Mouse (Mus musculus) macrophage (primary cell): ENCODE results near the gene Srsf2. TPM values are rescaled to one million over a fixed set of nuclear protein-coding genes. Genes with fewer than 3 reads are reported as not detected.
A peak's percentile ranks its signal among the peaks of the same experiment; 100 is the strongest.
"Not testable (repeated sequence)": the region's sequence is repeated elsewhere in the genome, so short reads cannot be mapped to it uniquely, and the experiment has no call there.

Experiments used
- H3K27ac ChIP-seq: fragments of 350-480 bp; formaldehyde crosslinking; 2 replicates; pipeline ENCODE4 v1.9.0; 2021
- H3K36me3 ChIP-seq: fragments of 350-480 bp; formaldehyde crosslinking; 2 replicates; pipeline ENCODE4 v1.9.0; 2021; ENCODE audit errors: inconsistent target
- H3K4me3 ChIP-seq: fragments of 350-480 bp; formaldehyde crosslinking; 2 replicates; pipeline ENCODE4 v1.9.0; 2021; ENCODE audit errors: inconsistent target
- H3K79me2 ChIP-seq: fragments of 350-480 bp; formaldehyde crosslinking; 2 replicates; pipeline ENCODE4 v1.9.0; 2021; ENCODE audit errors: inconsistent target
- WGBS: methylation state at CpG from one replicate; pipeline ENCODE4 v1.1.7; 2026; ENCODE audit warnings: inconsistent platforms; ENCODE audit not compliant: missing documents; 5-methylcytosine and 5-hydroxymethylcytosine counted together
- polyA plus RNA-seq: library from polyadenylated mRNA; stranded (reverse); fragments of 250-400 nt; gene quantifications from 3 replicates; pipeline ENCODE4 v1.2.4, GENCODE M21; 2018; ENCODE audit warnings: inconsistent platforms
- total RNA-seq, 78 experiments: library from RNA; depleted of rRNA; stranded (reverse); fragments of 250-400 nt; gene quantifications; 1 replicate in 9 of 78; 2 replicates in 24 of 78; 3 replicates in 43 of 78; 4 replicates in 2 of 78; pipeline ENCODE4 v1.2.4; 2018; ENCODE audit warnings: inconsistent platforms in 56 of 78

Srsf2 gene
- total RNA-seq (2018; cell fraction: chromatin; rRNA removed), result 1,000 to 10,000 TPM in 1 of 26 experiments, 100 to 1,000 TPM in 25; 145 to 1,072 (median 478) TPM
- total RNA-seq (2018; cell fraction: cytosol; rRNA removed), result 100 to 1,000 TPM; 106 to 202 (median 158) TPM
- 100 to 1,000 TPM; 151 to 994 (median 359) TPM for total RNA-seq (2018; cell fraction: nucleus; rRNA removed)
- 176 to 306 TPM (median 187 TPM) in 3 replicates for polyA plus RNA-seq

DNA sequence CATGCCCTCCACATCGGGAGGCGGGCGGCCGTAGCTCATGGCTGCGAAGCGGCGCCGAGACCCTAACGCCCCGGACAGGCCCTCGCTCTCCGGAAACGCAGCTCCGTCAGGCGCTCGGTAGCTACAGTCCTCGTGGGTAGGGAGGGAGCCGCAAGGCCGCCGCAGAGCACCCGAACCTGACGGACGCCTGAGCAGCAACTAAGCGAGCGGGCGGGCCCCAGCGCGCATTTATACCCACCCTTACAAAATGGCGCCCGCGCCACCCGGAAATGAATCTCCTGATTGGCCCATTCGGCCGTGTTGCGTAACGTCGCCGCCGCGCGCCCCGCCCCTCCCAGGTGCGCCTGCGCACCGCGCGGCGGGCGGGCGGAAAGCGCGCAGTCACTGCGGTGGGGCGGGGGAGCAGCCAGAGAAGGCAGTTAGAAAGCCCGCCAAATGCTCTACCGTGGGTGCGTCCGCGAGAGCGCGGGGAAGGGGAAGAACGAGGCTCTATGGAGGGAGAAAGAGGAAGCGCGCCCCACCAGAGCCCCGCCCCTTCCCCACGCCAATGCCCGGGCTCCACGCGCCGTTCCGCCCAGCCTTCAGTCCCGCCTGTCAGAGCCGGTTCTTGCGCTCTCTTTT is at the start of gene Srsf2:
Gene Srsf2 (minus strand): TSS at position 204 of the 621 bp plus-strand sequence.
- Histone ChIP-seq H3K4me3 (peak within 1 kb of the TSS; percentile 92), H3K36me3 (0 out of 2 replicates have a peak, but pooled peaks cover 20% of the 10 kb centered on the region), H3K79me2 (peaks cover 84% of the 10 kb centered on the region), H3K27ac (peak within 1 kb of the TSS; percentile 95)
- under 1% methylated on average over 64 of the region's 74 CpGs for WGBS

- not testable (repeated sequence) for H3K79me2 ChIP-seq, H3K27ac ChIP-seq, H3K36me3 ChIP-seq, H3K4me3 ChIP-seq
- WGBS, result 83% methylated on average over 9 of the region's 10 CpGs
Observed at GRCm38 (mm10) chr11:116902588-116902987, 49.7 kb upstream of the Srsf2 start.

DNA sequence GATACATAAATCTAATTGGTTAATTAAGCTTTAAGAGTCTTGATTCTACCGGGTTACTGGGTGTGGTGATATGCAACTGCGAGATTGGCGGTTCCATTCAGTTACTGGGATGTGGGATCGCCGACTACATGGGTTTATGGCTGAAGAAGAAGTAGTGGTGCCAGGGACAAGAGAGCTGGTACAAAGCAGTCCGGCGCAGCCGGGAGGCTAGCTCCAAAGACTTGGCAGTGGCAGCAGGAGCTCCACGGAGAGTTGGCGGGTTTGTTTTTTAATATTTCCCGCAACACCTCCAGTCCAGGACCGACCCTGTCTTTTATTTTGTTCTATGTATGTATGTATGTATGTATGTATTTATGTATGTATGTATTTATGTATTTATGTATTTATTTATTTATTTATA is 46.4 kb upstream of the Srsf2 start:
- Histone ChIP-seq H3K36me3 (no peaks in the 10 kb centered on the region), H3K4me3 (no peak overlapping the region), H3K27ac (no peak overlapping the region), H3K79me2 (no peaks in the 10 kb centered on the region)
- WGBS, result 94% methylated on average over 12 of the region's 12 CpGs

DNA sequence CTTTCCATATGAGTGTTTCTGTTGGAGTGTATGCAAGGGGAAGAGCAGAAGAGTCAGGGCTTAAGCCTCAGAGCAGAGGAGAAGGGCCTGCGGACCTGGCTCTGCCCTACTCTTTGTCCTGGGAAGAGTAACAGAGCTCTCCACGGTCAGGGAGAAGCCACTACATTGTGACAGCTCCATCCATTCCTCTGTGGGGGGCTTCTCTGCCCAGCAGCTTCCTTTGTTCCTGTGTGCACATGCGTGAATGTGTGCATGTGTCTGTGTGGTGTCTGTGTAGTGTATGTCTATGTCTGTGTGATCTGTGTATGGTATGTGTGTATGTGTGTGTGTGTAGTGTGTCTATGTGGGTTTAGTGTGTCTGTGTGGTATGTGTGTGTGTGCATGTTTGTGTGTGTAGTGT is 42.5 kb upstream of the Srsf2 start:
- H3K36me3 ChIP-seq, result no peaks in the 10 kb centered on the region
- no peak overlapping the region for H3K27ac ChIP-seq
- H3K79me2 ChIP-seq, result no peaks in the 10 kb centered on the region
- H3K4me3 ChIP-seq, result no peak overlapping the region
- 91% methylated on average over 3 of the region's 3 CpGs for WGBS

- H3K27ac ChIP-seq, result no peak overlapping the region
- WGBS, result 50% methylated on average over 15 of the region's 19 CpGs
- no peaks in the 10 kb centered on the region for H3K36me3 ChIP-seq
- H3K79me2 ChIP-seq, result no peaks in the 10 kb centered on the region
- no peak overlapping the region for H3K4me3 ChIP-seq
Observed at GRCm38 (mm10) chr11:116893532-116894442, 40.9 kb upstream of the Srsf2 start.

DNA sequence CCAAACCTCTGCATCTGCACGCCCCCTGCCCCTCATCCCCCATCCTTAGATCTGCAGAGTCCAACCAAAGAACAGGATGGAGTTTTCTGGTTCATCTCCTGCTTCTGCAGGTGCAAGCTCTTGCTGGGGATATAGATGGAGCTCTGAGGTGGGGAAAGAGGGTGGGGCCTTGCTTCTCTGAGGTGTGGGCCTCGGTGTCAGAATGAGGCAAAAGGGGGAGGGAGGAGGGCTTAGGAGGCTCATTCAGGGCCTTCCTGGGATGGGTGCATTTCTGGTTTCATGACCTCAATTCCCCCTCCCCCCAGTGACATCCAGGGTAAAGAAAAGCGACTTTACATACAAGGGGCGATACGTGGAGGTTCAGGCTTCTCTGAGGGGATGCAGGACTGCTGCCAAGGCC is 34.2 kb upstream of the Srsf2 start:
- Histone ChIP-seq H3K36me3 (no peaks in the 10 kb centered on the region), H3K4me3 (no peak overlapping the region), H3K27ac (no peak overlapping the region), H3K79me2 (no peaks in the 10 kb centered on the region)
- WGBS, result 79% methylated on average over 3 of the region's 5 CpGs

GRCm38 (mm10) chr11:116885275-116886151 is 32.6 kb upstream of the Srsf2 start:
- H3K4me3 ChIP-seq, result no peak overlapping the region
- WGBS, result 8% methylated on average over 27 of the region's 28 CpGs
- no peak overlapping the region for H3K27ac ChIP-seq

GRCm38 (mm10) chr11:116884061-116884460 is 31.2 kb upstream of the Srsf2 start:
- Histone ChIP-seq H3K36me3 (no peaks in the 10 kb centered on the region), H3K27ac (no peak overlapping the region), H3K79me2 (no peaks in the 10 kb centered on the region), H3K4me3 (no peak overlapping the region)
- WGBS, result 89% methylated on average over 6 of the region's 6 CpGs

More at GRCm38 (mm10) chr11:116885275-116886151, 32.6 kb upstream of the Srsf2 start:
- Histone ChIP-seq H3K36me3 (no peaks in the 10 kb centered on the region), H3K79me2 (no peaks in the 10 kb centered on the region)

GRCm38 (mm10) chr11:116882446-116882845 is 29.6 kb upstream of the Srsf2 start:
- H3K27ac ChIP-seq, result no peak overlapping the region
- 94% methylated on average over 10 of the region's 10 CpGs for WGBS

DNA sequence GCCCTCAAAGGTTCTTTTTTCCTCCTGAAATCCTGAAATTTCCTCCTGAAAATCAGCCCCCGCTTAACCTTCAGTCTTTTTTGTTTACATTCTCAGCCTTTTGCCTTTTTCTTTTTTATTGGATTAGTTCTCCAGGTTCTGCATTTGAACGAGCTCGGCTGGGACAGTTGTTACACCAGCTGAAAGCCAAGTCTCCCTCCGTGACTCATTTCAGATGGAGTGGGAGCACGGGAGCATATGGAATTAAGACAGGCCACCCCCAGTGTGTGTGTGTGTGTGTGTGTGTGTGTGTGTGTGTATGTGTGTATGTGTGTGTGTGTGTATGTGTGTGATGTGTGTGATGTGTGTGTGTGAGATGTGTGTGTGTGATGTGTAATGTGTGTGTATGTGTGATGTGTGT is 28.5 kb upstream of the Srsf2 start:
- Histone ChIP-seq H3K36me3 (no peaks in the 10 kb centered on the region), H3K79me2 (no peaks in the 10 kb centered on the region), H3K4me3 (no peak overlapping the region), H3K27ac (no peak overlapping the region)
- WGBS, result 91% methylated on average over 5 of the region's 5 CpGs

More at GRCm38 (mm10) chr11:116882446-116882845, 29.6 kb upstream of the Srsf2 start:
- no peak overlapping the region for H3K4me3 ChIP-seq
- H3K36me3 ChIP-seq, result no peaks in the 10 kb centered on the region
- no peaks in the 10 kb centered on the region for H3K79me2 ChIP-seq

- Histone ChIP-seq H3K79me2 (no peaks in the 10 kb centered on the region), H3K36me3 (no peaks in the 10 kb centered on the region), H3K4me3 (no peak overlapping the region), H3K27ac (no peak overlapping the region)
- 95% methylated on average over 7 of the region's 7 CpGs for WGBS
Observed at GRCm38 (mm10) chr11:116880839-116881238, 27.9 kb upstream of the Srsf2 start.

GRCm38 (mm10) chr11:116878454-116878853 is 25.6 kb upstream of the Srsf2 start:
- WGBS, result 76% methylated on average over 8 of the region's 8 CpGs

DNA sequence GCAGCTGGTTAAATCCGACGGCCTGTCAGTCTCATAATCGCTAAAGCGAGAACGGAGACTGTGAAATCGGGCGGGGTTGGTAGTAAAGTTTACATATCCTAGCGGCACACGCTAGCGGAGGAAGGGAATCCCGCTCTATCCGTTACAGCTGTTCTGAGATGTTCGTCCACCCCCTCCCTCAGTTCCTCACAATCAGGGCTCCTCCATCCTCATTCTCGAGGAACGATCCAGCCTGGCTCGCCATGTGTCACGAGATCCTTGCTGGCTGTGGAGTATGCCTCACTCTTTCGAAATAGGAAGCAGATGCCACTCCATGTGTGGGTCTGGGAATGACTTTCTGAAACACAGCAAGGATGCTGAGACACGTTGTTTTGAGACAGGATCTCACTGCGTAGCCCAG is 21.1 kb upstream of the Srsf2 start:
- no peak overlapping the region for H3K4me3 ChIP-seq
- peaks cover 47% of the 10 kb centered on the region for H3K36me3 ChIP-seq
- no peak overlapping the region for H3K27ac ChIP-seq
- WGBS, result 89% methylated on average over 12 of the region's 20 CpGs
- peaks cover 37% of the 10 kb centered on the region for H3K79me2 ChIP-seq

More at GRCm38 (mm10) chr11:116878454-116878853, 25.6 kb upstream of the Srsf2 start:
- no peak overlapping the region for H3K27ac ChIP-seq
- H3K36me3 ChIP-seq, result peaks cover 17% of the 10 kb centered on the region
- no peak overlapping the region for H3K4me3 ChIP-seq
- H3K79me2 ChIP-seq, result no peaks in the 10 kb centered on the region

- H3K79me2 ChIP-seq, result peaks cover 46% of the 10 kb centered on the region
- H3K27ac ChIP-seq, result no peak overlapping the region
- H3K4me3 ChIP-seq, result no peak overlapping the region
- H3K36me3 ChIP-seq, result peaks cover 49% of the 10 kb centered on the region
- 90% methylated on average over 9 of the region's 9 CpGs for WGBS
Observed at GRCm38 (mm10) chr11:116871538-116871937, 18.6 kb upstream of the Srsf2 start.
